Mouse (Mus musculus) thymus, adult 2 months (tissue): ENCODE measurements around the gene 1600014C23Rik. TPM values are rescaled to one million over a fixed set of nuclear protein-coding genes. Genes with fewer than 3 reads are reported as not detected.

ENCODE experiments used
- DNase-seq: peaks from one replicate; pipeline ENCODE4 v3.0.0; 2021
- H3K27ac ChIP-seq: fragments of 200-500 bp; 2 replicates; pipeline ENCODE4 v1.5.1; 2012; ENCODE audit warnings: low read length, control low read depth; ENCODE audit not compliant: control insufficient read depth, insufficient read depth
- H3K27me3 ChIP-seq: fragments of 200-500 bp; 2 replicates; pipeline ENCODE4 v1.6.1; 2012; ENCODE audit warnings: mild to moderate bottlenecking, low read length, moderate library complexity, mixed read lengths; ENCODE audit not compliant: control insufficient read depth, insufficient read depth
- H3K36me3 ChIP-seq: fragments of 200-500 bp; 2 replicates; pipeline ENCODE4 v1.6.1; 2012; ENCODE audit warnings: mild to moderate bottlenecking, low read length, moderate library complexity; ENCODE audit not compliant: control insufficient read depth, insufficient read depth
- H3K4me1 ChIP-seq: fragments of 200-500 bp; replicated peaks from 2 replicates; pipeline ENCODE4 v1.6.1; 2012; ENCODE audit warnings: low read length; ENCODE audit not compliant: control insufficient read depth, insufficient read depth
- H3K4me3 ChIP-seq: fragments of 200-500 bp; 2 replicates; pipeline ENCODE4 v1.5.1; 2012; ENCODE audit warnings: mild to moderate bottlenecking, low read length, control low read depth, moderate library complexity; ENCODE audit not compliant: control insufficient read depth, insufficient read depth
- CTCF ChIP-seq: fragments of 200-500 bp; IDR thresholded peaks from 2 replicates; pipeline ENCODE4 v1.5.1; 2012; ENCODE audit warnings: mild to moderate bottlenecking, control low read depth, low read length, moderate library complexity, borderline replicate concordance; ENCODE audit not compliant: control insufficient read depth, poor library complexity, insufficient read depth; ENCODE audit errors: extremely low read depth
- POLR2A ChIP-seq: fragments of 200-500 bp; IDR thresholded peaks from 2 replicates; pipeline ENCODE4 v1.6.1; 2012; ENCODE audit warnings: mild to moderate bottlenecking, low read length, control low read depth, moderate library complexity; ENCODE audit not compliant: control insufficient read depth, poor library complexity, insufficient read depth; ENCODE audit errors: extremely low read depth
- WGBS: fragments of 180-500 bp; shearing (Covaris S2); methylation state at CpG from one replicate; pipeline ENCODE4 v1.1.7; 2018; 5-methylcytosine and 5-hydroxymethylcytosine counted together
- polyA plus RNA-seq: library from polyadenylated mRNA; depleted of rRNA; stranded (reverse); fragments of >200 nt; gene quantifications from 2 replicates; pipeline ENCODE4 v1.2.3, GENCODE M21; 2012

The 1600014C23Rik gene
- polyA plus RNA-seq, 1 experiment: not detected

- no peak for DNase-seq
- Histone ChIP-seq H3K27me3 (no peaks in the 10 kb centered on the region), H3K4me1 (peaks cover 6% of the 10 kb centered on the region), H3K4me3 (no peak overlapping the region), H3K27ac (no peak overlapping the region), H3K36me3 (peaks cover 1% of the 10 kb centered on the region; the same call in 1 of the 2 replicates)
- WGBS: 8% methylated on average over 7 of the region's 7 CpGs
- TF ChIP-seq CTCF (no peak), POLR2A (no peak)
Measured at GRCm38 (mm10) chr17:45703187-45703586, 30.5 kb downstream of the 1600014C23Rik start.

- H3K36me3 ChIP-seq: peaks cover 4% of the 10 kb centered on the region; the same call in 1 of the 2 replicates
- no peak overlapping the region for H3K27ac ChIP-seq
- no peaks in the 10 kb centered on the region for H3K27me3 ChIP-seq
- DNase-seq: no peak
- H3K4me1 ChIP-seq: peaks cover 6% of the 10 kb centered on the region
- TF ChIP-seq POLR2A (no peak), CTCF (no peak)
- 86% methylated on average over 4 of the region's 4 CpGs for WGBS
- no peak overlapping the region for H3K4me3 ChIP-seq
Measured at GRCm38 (mm10) chr17:45702254-45702653, 31.4 kb downstream of the 1600014C23Rik start.

- Histone ChIP-seq H3K27me3 (no peaks in the 10 kb centered on the region), H3K4me1 (peaks cover 6% of the 10 kb centered on the region), H3K4me3 (no peak overlapping the region), H3K27ac (no peak overlapping the region), H3K36me3 (peaks cover 4% of the 10 kb centered on the region; the same call in 1 of the 2 replicates)
- TF ChIP-seq POLR2A (no peak), CTCF (no peak)
- DNase-seq: no peak
- 86% methylated on average over 9 of the region's 9 CpGs for WGBS
Measured at GRCm38 (mm10) chr17:45701236-45701591, 32.4 kb downstream of the 1600014C23Rik start.

- peaks cover 4% of the 10 kb centered on the region; the same call in 1 of the 2 replicates for H3K36me3 ChIP-seq
- H3K4me1 ChIP-seq: peaks cover 6% of the 10 kb centered on the region
- no peak overlapping the region for H3K27ac ChIP-seq
- DNase-seq: no peak
- TF ChIP-seq POLR2A: no peak
- no peak for TF ChIP-seq CTCF
- H3K4me3 ChIP-seq: no peak overlapping the region
- no peaks in the 10 kb centered on the region for H3K27me3 ChIP-seq
- WGBS: 97% methylated on average over 11 of the region's 16 CpGs
Measured at GRCm38 (mm10) chr17:45700496-45701235, 33.0 kb downstream of the 1600014C23Rik start.

GRCm38 (mm10) chr17:45699039-45699740 is 34.5 kb downstream of the 1600014C23Rik start:
- peaks cover 12% of the 10 kb centered on the region for H3K4me1 ChIP-seq
- no peak for TF ChIP-seq POLR2A
- TF ChIP-seq CTCF: no peak
- 93% methylated on average over 3 of the region's 3 CpGs for WGBS
- no peak overlapping the region for H3K4me3 ChIP-seq
- no peak overlapping the region for H3K27ac ChIP-seq
- H3K36me3 ChIP-seq: peaks cover 4% of the 10 kb centered on the region; the same call in 1 of the 2 replicates
- no peaks in the 10 kb centered on the region for H3K27me3 ChIP-seq
- DNase-seq: no peak

GRCm38 (mm10) chr17:45698368-45698767 is 35.3 kb downstream of the 1600014C23Rik start:
- TF ChIP-seq POLR2A (no peak), CTCF (no peak)
- H3K27me3 ChIP-seq: no peaks in the 10 kb centered on the region
- H3K4me3 ChIP-seq: no peak overlapping the region
- WGBS: 96% methylated on average over 6 of the region's 6 CpGs
- H3K4me1 ChIP-seq: peaks cover 10% of the 10 kb centered on the region
- no peak overlapping the region for H3K27ac ChIP-seq
- no peak for DNase-seq
- H3K36me3 ChIP-seq: peaks cover 4% of the 10 kb centered on the region; the same call in 1 of the 2 replicates
